Comparison of ENCODE assay signal across 8 mouse cellular contexts in genomic region chr7:140049115-140049689, GRCm38 (mm10). TPM values are rescaled to one million over a fixed set of nuclear protein-coding genes. Genes with fewer than 3 reads are reported as not detected.
DNase-seq lines count a peak whose midpoint lies in the region; ATAC-seq and TF ChIP-seq lines count a peak whose summit lies in the region.

No protein-coding gene starts in this region.

- peaks cover 24% of the 10 kb centered on the region for H3K27me3 ChIP-seq in liver, adult 2 months (ENCODE audit: control insufficient read depth, insufficient read depth, low read length)
- peaks cover 99% of the 10 kb centered on the region for H3K27me3 ChIP-seq in heart, embryonic 15.5 days
- H3K27me3 ChIP-seq in limb, embryonic 10.5 days (ENCODE audit: low read depth, poor library complexity, severe bottlenecking), result peaks cover 100% of the 10 kb centered on the region
- peaks cover 100% of the 10 kb centered on the region for H3K27me3 ChIP-seq in midbrain, embryonic 13.5 days

- H3K4me2 ChIP-seq in heart, embryonic 15.5 days, result peak overlapping the region; percentile 87
- H3K4me2 ChIP-seq in midbrain, embryonic 13.5 days (replicated peaks), result peak overlapping the region; percentile 60

- no peak for TF ChIP-seq CTCF in liver, adult 2 months (IDR thresholded peaks at IDR 0.05; ENCODE audit: low read depth, low read length)
- no peak for TF ChIP-seq CTCF in brain, embryonic 14.5 days (IDR thresholded peaks at IDR 0.05; ENCODE audit: borderline replicate concordance, extremely low read depth, insufficient read depth, insufficient read length)

- DNase-seq in liver, adult 2 months (ENCODE audit: extremely low read depth, low read depth, low spot score), result peak; percentile 24
- no peak for DNase-seq in liver
- DNase-seq in brain, embryonic 14.5 days (ENCODE audit: low read depth), result peak; percentile 77
- peak; percentile 61 for DNase-seq in limb, embryonic 10.5 days (ENCODE audit: low spot score)
- DNase-seq in c-Kit-positive CD71-positive TER-119-positive erythroid progenitor cells, embryonic 14.5 days (ENCODE audit: low spot score), result no peak
- no peak for DNase-seq in natural killer cell, adult 2 months (ENCODE audit: low spot score in 2 of 2)

- H3K9me3 ChIP-seq in heart, embryonic 15.5 days (replicated peaks), result no peaks in the 10 kb centered on the region
- H3K9me3 ChIP-seq in limb, embryonic 10.5 days (replicated peaks), result no peaks in the 10 kb centered on the region
- no peaks in the 10 kb centered on the region for H3K9me3 ChIP-seq in midbrain, embryonic 13.5 days

- no peak for TF ChIP-seq POLR2A in liver, adult 2 months (IDR thresholded peaks at IDR 0.05; ENCODE audit: extremely low read depth, insufficient read depth, low read length)
- TF ChIP-seq POLR2A in brain, embryonic 14.5 days (IDR thresholded peaks at IDR 0.05; ENCODE audit: borderline replicate concordance, extremely low read depth, insufficient read depth, insufficient read length, poor library complexity, severe bottlenecking), result no peak

- peaks cover 14% of the 10 kb centered on the region for H3K4me1 ChIP-seq in liver, adult 2 months (ENCODE audit: control insufficient read depth, insufficient read depth, low read length)
- H3K4me1 ChIP-seq in heart, embryonic 15.5 days (replicated peaks), result peaks cover 24% of the 10 kb centered on the region
- peaks cover 23% of the 10 kb centered on the region for H3K4me1 ChIP-seq in limb, embryonic 10.5 days
- H3K4me1 ChIP-seq in midbrain, embryonic 13.5 days (replicated peaks), result peaks cover 24% of the 10 kb centered on the region

- no peak overlapping the region for H3K27ac ChIP-seq in liver, adult 2 months (replicated peaks; ENCODE audit: insufficient read depth, low read depth, low read length)
- no peak overlapping the region for H3K27ac ChIP-seq in heart, embryonic 15.5 days
- H3K27ac ChIP-seq in limb, embryonic 10.5 days, result no peak overlapping the region
- no peak overlapping the region; the same call in 1 of the 2 replicates for H3K27ac ChIP-seq in midbrain, embryonic 13.5 days

- no peak overlapping the region for H3K9ac ChIP-seq in liver, adult 2 months (ENCODE audit: low read depth, low read length)
- H3K9ac ChIP-seq in heart, embryonic 15.5 days, result 0 out of 2 replicates have a peak overlapping the region, but pooled peaks have one; percentile 14
- H3K9ac ChIP-seq in midbrain, embryonic 13.5 days (replicated peaks), result peak overlapping the region; percentile 44; the same call in 1 of the 2 replicates

- peak overlapping the region; percentile 22; the same call in 1 of the 2 replicates for H3K4me3 ChIP-seq in liver, adult 2 months (ENCODE audit: insufficient read depth, low read depth, low read length)
- H3K4me3 ChIP-seq in heart, embryonic 15.5 days, result peak overlapping the region; percentile 50
- peak overlapping the region; percentile 50 for H3K4me3 ChIP-seq in limb, embryonic 10.5 days
- peak overlapping the region; percentile 41 for H3K4me3 ChIP-seq in midbrain, embryonic 13.5 days (replicated peaks)

- peak; percentile 25; the same call in 1 of the 2 replicates for ATAC-seq in heart, embryonic 15.5 days (replicated peaks; ENCODE audit: insufficient number of reproducible peaks, insufficient read depth, low FRiP score, low read depth)
- ATAC-seq in midbrain, embryonic 13.5 days, result peak; percentile 74

- WGBS in liver, adult 2 months, result under 1% methylated on average over 34 of the region's 34 CpGs
- 1% methylated on average over 34 of the region's 34 CpGs for WGBS in heart, embryonic 15.5 days
- 1% methylated on average over 34 of the region's 34 CpGs for WGBS in limb, embryonic 10.5 days
- under 1% methylated on average over 34 of the region's 34 CpGs for WGBS in midbrain, embryonic 13.5 days

- H3K36me3 ChIP-seq in liver, adult 2 months (ENCODE audit: control insufficient read depth, insufficient read depth, low read length), result no peaks in the 10 kb centered on the region
- H3K36me3 ChIP-seq in heart, embryonic 15.5 days, result no peaks in the 10 kb centered on the region
- no peaks in the 10 kb centered on the region for H3K36me3 ChIP-seq in limb, embryonic 10.5 days
- no peaks in the 10 kb centered on the region for H3K36me3 ChIP-seq in midbrain, embryonic 13.5 days

- no peaks in the 10 kb centered on the region for H3K79me2 ChIP-seq in liver, adult 2 months (ENCODE audit: control insufficient read depth, insufficient read depth, low read length)

RNA-seq across cellular contexts. Expression of gene Msx3, which starts 0.3 kb away (rescaled TPM):
- not detected in 2 replicates for total RNA-seq in liver, adult 2 months (2014; rRNA removed)
- polyA plus RNA-seq in liver, adult 2 months (2012; rRNA removed), result not detected in 2 replicates
- polyA plus RNA-seq in brain, embryonic 14.5 days (2012; rRNA removed), result 1.3 and 4.0 TPM in 2 replicates
- polyA plus RNA-seq in heart, embryonic 15.5 days (2015; fragmentation: Nextera tagmentation; extraction: Ambion mirVana), result not detected in 2 replicates
- not detected in 2 replicates for polyA plus RNA-seq in limb, embryonic 10.5 days (2016; fragmentation: Nextera tagmentation; extraction: Ambion mirVana)
- 3.6 and 4.4 TPM in 2 replicates for polyA plus RNA-seq in midbrain, embryonic 13.5 days (2015; fragmentation: Nextera tagmentation; extraction: Ambion mirVana)

RNA-seq across cellular contexts. Expression of gene Tubgcp2, which starts 12.7 kb away (rescaled TPM):
- 12.1 and 12.4 TPM in 2 replicates for total RNA-seq in liver, adult 2 months (2014; rRNA removed)
- 9.4 and 11.8 TPM in 2 replicates for polyA plus RNA-seq in liver, adult 2 months (2012; rRNA removed)
- polyA plus RNA-seq in brain, embryonic 14.5 days (2012; rRNA removed), result 70.3 and 76.2 TPM in 2 replicates
- 27.4 and 37.0 TPM in 2 replicates for polyA plus RNA-seq in heart, embryonic 15.5 days (2015; fragmentation: Nextera tagmentation; extraction: Ambion mirVana)
- polyA plus RNA-seq in limb, embryonic 10.5 days (2016; fragmentation: Nextera tagmentation; extraction: Ambion mirVana), result 81.6 and 87.8 TPM in 2 replicates
- polyA plus RNA-seq in midbrain, embryonic 13.5 days (2015; fragmentation: Nextera tagmentation; extraction: Ambion mirVana), result 61.1 and 62.9 TPM in 2 replicates

RNA-seq across cellular contexts. Expression of gene Zfp511, which starts 13.0 kb away (rescaled TPM):
- 6.0 and 9.1 TPM in 2 replicates for total RNA-seq in liver, adult 2 months (2014; rRNA removed)
- polyA plus RNA-seq in liver, adult 2 months (2012; rRNA removed), result 17.8 and 23.7 TPM in 2 replicates
- polyA plus RNA-seq in brain, embryonic 14.5 days (2012; rRNA removed), result 88.0 and 121 TPM in 2 replicates
- 27.6 and 32.0 TPM in 2 replicates for polyA plus RNA-seq in heart, embryonic 15.5 days (2015; fragmentation: Nextera tagmentation; extraction: Ambion mirVana)
- 38.8 and 40.7 TPM in 2 replicates for polyA plus RNA-seq in limb, embryonic 10.5 days (2016; fragmentation: Nextera tagmentation; extraction: Ambion mirVana)
- polyA plus RNA-seq in midbrain, embryonic 13.5 days (2015; fragmentation: Nextera tagmentation; extraction: Ambion mirVana), result 49.6 and 50.7 TPM in 2 replicates

RNA-seq across cellular contexts. Expression of gene Caly, which starts 33.1 kb away (rescaled TPM):
- not detected in 2 replicates for total RNA-seq in liver, adult 2 months (2014; rRNA removed)
- polyA plus RNA-seq in liver, adult 2 months (2012; rRNA removed), result 0.07 and 0.15 TPM in 2 replicates
- 146 and 172 TPM in 2 replicates for polyA plus RNA-seq in brain, embryonic 14.5 days (2012; rRNA removed)
- 0.45 and 0.67 TPM in 2 replicates for polyA plus RNA-seq in heart, embryonic 15.5 days (2015; fragmentation: Nextera tagmentation; extraction: Ambion mirVana)
- 1.1 and 1.2 TPM in 2 replicates for polyA plus RNA-seq in limb, embryonic 10.5 days (2016; fragmentation: Nextera tagmentation; extraction: Ambion mirVana)
- polyA plus RNA-seq in midbrain, embryonic 13.5 days (2015; fragmentation: Nextera tagmentation; extraction: Ambion mirVana), result 88.6 and 92.6 TPM in 2 replicates

RNA-seq across cellular contexts. Expression of gene Prap1, which starts 44.0 kb away (rescaled TPM):
- total RNA-seq in liver, adult 2 months (2014; rRNA removed), result not detected in 2 replicates
- not detected in 2 replicates for polyA plus RNA-seq in liver, adult 2 months (2012; rRNA removed)
- 6.4 TPM in 1 of 2 replicates, not detected in the other for polyA plus RNA-seq in brain, embryonic 14.5 days (2012; rRNA removed)
- polyA plus RNA-seq in heart, embryonic 15.5 days (2015; fragmentation: Nextera tagmentation; extraction: Ambion mirVana), result 0.29 TPM in 1 of 2 replicates, not detected in the other
- polyA plus RNA-seq in limb, embryonic 10.5 days (2016; fragmentation: Nextera tagmentation; extraction: Ambion mirVana), result not detected in 2 replicates
- 0.46 TPM in 1 of 2 replicates, not detected in the other for polyA plus RNA-seq in midbrain, embryonic 13.5 days (2015; fragmentation: Nextera tagmentation; extraction: Ambion mirVana)

Comparison
In these comparisons a context has a peak if more than half of its experiments do, and no peak if none do; other contexts are left out.
1. DNase-seq: peak in liver, adult 2 months (single experiment), brain, embryonic 14.5 days (single experiment) and limb, embryonic 10.5 days (single experiment); none in liver (single experiment), c-Kit-positive CD71-positive TER-119-positive erythroid progenitor cells, embryonic 14.5 days (single experiment) and natural killer cell, adult 2 months (0 of 2).
2. Peak in every context shown above with its lines, with median percentiles within 50 percentile points of each other: H3K4me3 ChIP-seq.